Mouse (Mus musculus) liver, embryonic 14.5 days (tissue): ENCODE data around the gene Trappc3l.

ENCODE experiments used
- CTCF ChIP-seq: IDR thresholded peaks from 2 replicates; pipeline ENCODE4 v1.5.1; 2016; ENCODE audit warnings: antibody characterized with exemption, low read depth, control low read depth
- EP300 ChIP-seq: IDR thresholded peaks from 2 replicates; pipeline ENCODE4 v1.6.1; 2016; ENCODE audit warnings: antibody characterized with exemption, low read depth

GRCm38 (mm10) chr10:34013241-34013640 lies 24.2 kb upstream of the Trappc3l start:
- no peak for TF ChIP-seq EP300
- TF ChIP-seq CTCF = no peak
